In the genomic region with DNA sequence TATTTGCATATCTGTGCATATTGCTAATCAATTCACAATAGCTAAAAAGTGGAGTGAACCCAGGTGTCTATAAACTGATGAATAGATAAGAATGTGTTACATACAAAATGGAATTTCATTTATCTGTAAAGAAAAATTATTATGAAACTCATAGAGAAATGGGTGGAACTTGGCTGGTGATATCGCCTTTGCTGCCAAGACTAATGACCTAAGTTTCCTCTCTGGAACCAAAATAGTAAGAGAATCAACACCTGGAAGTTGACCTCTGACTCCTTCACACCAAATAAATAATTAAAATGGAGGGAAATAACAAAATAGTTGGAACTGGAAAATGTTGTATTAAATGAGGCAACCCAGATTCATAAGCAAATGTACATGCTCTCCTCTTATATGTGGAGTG, we compare ENCODE assay signal across 18 mouse cellular contexts. TPM values are rescaled to one million over a fixed set of nuclear protein-coding genes. Genes with fewer than 3 reads are reported as not detected.
DNase-seq lines count a peak whose midpoint lies in the region; ATAC-seq and TF ChIP-seq lines count a peak whose summit lies in the region.
"Had no signal": no experiment of that assay in that cellular context is flagged by ENCODE, and none has a peak within 500 bp of the region (broad histone marks: within the 10 kb centered on the region; RNA-seq: fewer than 3 reads in every experiment).

No protein-coding gene starts in this region.

- no peaks in the 10 kb centered on the region for H3K9me3 ChIP-seq in liver, embryonic 12.5 days (replicated peaks)
- H3K9me3 ChIP-seq: embryonic facial prominence, embryonic 12.5 days; forebrain, embryonic 13.5 days; hindbrain, embryonic 10.5 days; liver, embryonic 13.5 days; midbrain, embryonic 10.5 days; stomach, embryonic 15.5 days had no signal

- TF ChIP-seq CTCF in liver, adult 2 months (IDR thresholded peaks at IDR 0.05; ENCODE audit: low read depth, low read length): no peak
- no peak for TF ChIP-seq CTCF in cerebellum, adult 2 months (IDR thresholded peaks at IDR 0.05; ENCODE audit: borderline replicate concordance, insufficient read depth, low read depth, low read length)

- no peak for TF ChIP-seq POLR2A in liver, adult 2 months (IDR thresholded peaks at IDR 0.05; ENCODE audit: extremely low read depth, insufficient read depth, low read length)
- no peak for TF ChIP-seq POLR2A in cerebellum, adult 2 months (IDR thresholded peaks at IDR 0.05; ENCODE audit: borderline replicate concordance, insufficient read depth, low read length)

- H3K4me2 ChIP-seq in liver, embryonic 12.5 days: no peak overlapping the region
- H3K4me2 ChIP-seq: embryonic facial prominence, embryonic 12.5 days; forebrain, embryonic 13.5 days; liver, embryonic 13.5 days; stomach, embryonic 15.5 days had no signal

- no peaks in the 10 kb centered on the region for H3K4me1 ChIP-seq in liver, adult 2 months (ENCODE audit: control insufficient read depth, insufficient read depth, low read length)
- no peaks in the 10 kb centered on the region for H3K4me1 ChIP-seq in liver, embryonic 12.5 days
- no peaks in the 10 kb centered on the region for H3K4me1 ChIP-seq in cerebellum, adult 2 months (ENCODE audit: control insufficient read depth, insufficient read depth, low read length)
- H3K4me1 ChIP-seq: embryonic facial prominence, embryonic 12.5 days; forebrain, embryonic 13.5 days; hindbrain, embryonic 10.5 days; liver, embryonic 13.5 days; midbrain, embryonic 10.5 days; stomach, embryonic 15.5 days had no signal

- no peak overlapping the region for H3K4me3 ChIP-seq in liver, adult 2 months (ENCODE audit: insufficient read depth, low read depth, low read length)
- H3K4me3 ChIP-seq in liver, embryonic 12.5 days: no peak overlapping the region
- no peak overlapping the region for H3K4me3 ChIP-seq in cerebellum, adult 2 months (replicated peaks; ENCODE audit: insufficient read depth, low read depth, low read length)
- H3K4me3 ChIP-seq: embryonic facial prominence, embryonic 12.5 days; erythroblast, embryonic 14.5 days; forebrain, embryonic 13.5 days; heart, adult 2 months; hindbrain, embryonic 10.5 days; liver, embryonic 13.5 days; midbrain, embryonic 10.5 days; stomach, embryonic 15.5 days had no signal

- intact Hi-C loops in heart, postnatal 10 days (cut with DNase I): no loop called here

- no peaks in the 10 kb centered on the region for H3K36me3 ChIP-seq in liver, adult 2 months (ENCODE audit: control insufficient read depth, insufficient read depth, low read length)
- H3K36me3 ChIP-seq in liver, embryonic 12.5 days: no peaks in the 10 kb centered on the region
- H3K36me3 ChIP-seq: embryonic facial prominence, embryonic 12.5 days; hindbrain, embryonic 10.5 days; liver, embryonic 13.5 days; midbrain, embryonic 10.5 days; stomach, embryonic 15.5 days had no signal

- no peaks in the 10 kb centered on the region for H3K27me3 ChIP-seq in liver, adult 2 months (ENCODE audit: control insufficient read depth, insufficient read depth, low read length)
- H3K27me3 ChIP-seq in liver, embryonic 12.5 days (replicated peaks): no peaks in the 10 kb centered on the region
- no peaks in the 10 kb centered on the region; the same call in 1 of the 2 replicates for H3K27me3 ChIP-seq in cerebellum, adult 2 months (ENCODE audit: control insufficient read depth, insufficient read depth, low read length)
- H3K27me3 ChIP-seq: embryonic facial prominence, embryonic 12.5 days; forebrain, embryonic 13.5 days; liver, embryonic 13.5 days; stomach, embryonic 15.5 days had no signal

- 76% methylated on average over 1 of the region's 1 CpGs for WGBS in liver, adult 2 months
- WGBS in liver, embryonic 12.5 days (ENCODE audit: insufficient replicate concordance): 79% methylated on average over 1 of the region's 1 CpGs
- WGBS in cerebellum, adult 2 months: 100% methylated on average over 1 of the region's 1 CpGs

- H3K27ac ChIP-seq in liver, adult 2 months (replicated peaks; ENCODE audit: insufficient read depth, low read depth, low read length): no peak overlapping the region
- no peak overlapping the region for H3K27ac ChIP-seq in liver, embryonic 12.5 days
- H3K27ac ChIP-seq in cerebellum, adult 2 months (ENCODE audit: insufficient read depth, low read length): no peak overlapping the region
- H3K27ac ChIP-seq: embryonic facial prominence, embryonic 12.5 days; forebrain, embryonic 13.5 days; heart, adult 2 months; hindbrain, embryonic 10.5 days; liver, embryonic 13.5 days; midbrain, embryonic 10.5 days; stomach, embryonic 15.5 days had no signal

- DNase-seq in heart, postnatal 10 days: peak; percentile 34 to 58
- no peak for DNase-seq in heart, adult 11 months
- peak; percentile 26 for DNase-seq in liver, adult 2 months (ENCODE audit: extremely low read depth, low read depth, low spot score)
- peak; percentile 21 for DNase-seq in heart, postnatal 4 days
- no peak for DNase-seq in right cerebral cortex, adult 18-20 months
- DNase-seq in cerebellum, adult 2 months: no peak
- DNase-seq: adrenal gland, adult 8-10 months; cerebellum, adult 9-11 months; liver, embryonic 13.5 days; thymus, adult 2 months had no signal

- H3K79me2 ChIP-seq in liver, adult 2 months (ENCODE audit: control insufficient read depth, insufficient read depth, low read length): no peaks in the 10 kb centered on the region

- no peak for ATAC-seq in liver, embryonic 12.5 days
- ATAC-seq: forebrain, embryonic 13.5 days had no signal

- H3K9ac ChIP-seq in liver, adult 2 months (ENCODE audit: low read depth, low read length): no peak overlapping the region
- no peak overlapping the region for H3K9ac ChIP-seq in liver, embryonic 12.5 days
- H3K9ac ChIP-seq: embryonic facial prominence, embryonic 12.5 days; forebrain, embryonic 13.5 days; liver, embryonic 13.5 days; stomach, embryonic 15.5 days had no signal

RNA-seq across cellular contexts. Expression of a gene that starts 53.2 kb away (rescaled TPM):
- total RNA-seq in heart, postnatal 10 days (2021): 10 to 100 TPM; 32.4 to 39.3 TPM
- total RNA-seq in liver, adult 2 months (2014; rRNA removed): 6.8 and 7.7 TPM in 2 replicates
- polyA plus RNA-seq in liver, adult 2 months (2012; rRNA removed): 0.31 and 0.73 TPM in 2 replicates
- polyA plus RNA-seq in liver, embryonic 12.5 days (2016; fragmentation: Nextera tagmentation; extraction: Ambion mirVana): 33.1 and 37.9 TPM in 2 replicates
- 10 to 100 TPM; 41.3 to 47.7 TPM for total RNA-seq in heart, postnatal 4 days (2021)
- 61.2 and 61.7 TPM in 2 replicates for polyA plus RNA-seq in cerebellum, adult 2 months (2012; rRNA removed)

Comparison
In these comparisons a context has a peak if more than half of its experiments do, and no peak if none do; other contexts are left out.
1. DNase-seq: peak in heart, postnatal 10 days (2 of 2), liver, adult 2 months (single experiment) and heart, postnatal 4 days (single experiment); none in heart, adult 11 months (single experiment), right cerebral cortex, adult 18-20 months (single experiment) and cerebellum, adult 2 months (0 of 2).